Mouse (Mus musculus) left cerebral cortex, postnatal 14 days (tissue): ENCODE results near the gene Bpifb9a. TPM values are rescaled to one million over a fixed set of nuclear protein-coding genes. Genes with fewer than 3 reads are reported as not detected.
"Not testable (repeated sequence)": the region's sequence is repeated elsewhere in the genome, so short reads cannot be mapped to it uniquely, and the experiment has no call there.

Source experiments
- DNase-seq, 2 experiments: peaks; one replicate each; pipeline ENCODE4 v3.0.0; 2021 to 2022; ENCODE audit warnings: low spot score in 2 of 2, mixed read lengths in 1 of 2
- intact Hi-C: fragments of 180-260 bp; cut with DNase I; formaldehyde crosslinking; loops from one replicate; pipeline ENCODE4 v1.15.1; 2025
- long read RNA-seq, 2 experiments: library from polyadenylated mRNA; stranded (forward); transcript quantifications; one replicate each; pipeline ENCODE4 v2.0.0; 2021
- total RNA-seq, 2 experiments: library from RNA; stranded (reverse); gene quantifications; 2 replicates each; pipeline ENCODE4 v1.2.3; 2021

Gene Bpifb9a
- not detected for total RNA-seq
- long read RNA-seq, experiment 1: 0 reads
- long read RNA-seq, experiment 2: 0 reads

GRCm38 (mm10) chr2:154257554-154257953, at the start of gene Bpifb9a:
Gene Bpifb9a, plus strand, starts transcription at chr2:154257854.
- intact Hi-C loops, DNase-seq: not testable (repeated sequence)

- peak; percentile 44 to 45 for DNase-seq
- intact Hi-C loops: no loop called here
Measured at GRCm38 (mm10) chr2:154209112-154209511, 48.5 kb upstream of the Bpifb9a start.

GRCm38 (mm10) chr2:154211121-154211520, 46.5 kb upstream of the Bpifb9a start:
- intact Hi-C loops: loop anchor here (5.0 kb wide), 1 partner anchor 81 kb away; no protein-coding TSS in a partner anchor
- DNase-seq: no peak

DNA sequence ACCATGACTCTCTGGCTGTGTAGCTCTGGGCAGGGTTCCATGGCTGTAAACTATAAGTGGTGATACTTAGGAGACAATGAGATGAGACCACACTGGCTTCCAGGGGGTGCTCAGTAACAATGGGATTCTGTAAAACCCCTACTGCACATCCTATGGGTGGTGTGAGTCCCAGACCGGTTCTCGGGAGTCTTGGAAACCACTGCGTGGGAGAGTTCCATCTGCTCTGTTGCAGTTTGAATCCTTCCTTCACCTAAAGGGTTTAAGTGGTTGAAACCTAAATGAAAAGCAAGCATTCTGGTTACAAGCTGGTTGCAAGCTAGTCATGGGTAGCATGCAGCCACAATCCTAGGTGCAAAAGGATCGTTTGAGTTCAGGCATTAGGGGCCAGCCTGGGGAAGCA, 45.8 kb upstream of the Bpifb9a start:
- DNase-seq: peak; percentile 68 to 87
- intact Hi-C loops: loop anchor here (1.0 to 5.0 kb wide), 2 partner anchors 80 to 167 kb away; no protein-coding TSS in a partner anchor

GRCm38 (mm10) chr2:154215191-154215590, 42.5 kb upstream of the Bpifb9a start:
- peak in 1 of 2 experiments; percentile 67 for DNase-seq
- intact Hi-C loops: no loop called here

DNA sequence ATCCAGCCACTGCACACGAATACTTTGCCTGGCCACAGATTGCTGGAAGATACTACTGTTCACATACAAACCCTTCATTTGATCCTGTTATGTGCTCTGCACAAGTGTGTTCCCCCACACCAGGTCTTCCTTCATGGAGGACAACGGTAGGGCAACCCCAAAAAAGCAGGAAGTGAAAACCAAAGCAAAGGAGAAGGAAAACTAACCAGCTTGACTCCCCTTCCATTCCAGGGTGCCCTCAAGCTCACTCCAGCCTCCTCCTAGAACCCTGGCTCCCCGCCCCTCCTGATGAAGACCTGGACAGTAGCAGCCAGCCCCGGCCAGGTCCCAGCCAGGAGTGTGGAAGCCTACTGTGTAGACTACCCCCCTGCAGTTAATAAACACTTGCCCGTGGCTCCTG, 37.7 kb upstream of the Bpifb9a start:
- intact Hi-C loops: no loop called here
- DNase-seq: no peak

GRCm38 (mm10) chr2:154223265-154223916, 34.3 kb upstream of the Bpifb9a start, which contains the start of gene Bpifb5:
Gene Bpifb5, plus strand, starts transcription at chr2:154223742.
- peak; percentile 13 to 44 for DNase-seq
- intact Hi-C loops: no loop called here

DNA sequence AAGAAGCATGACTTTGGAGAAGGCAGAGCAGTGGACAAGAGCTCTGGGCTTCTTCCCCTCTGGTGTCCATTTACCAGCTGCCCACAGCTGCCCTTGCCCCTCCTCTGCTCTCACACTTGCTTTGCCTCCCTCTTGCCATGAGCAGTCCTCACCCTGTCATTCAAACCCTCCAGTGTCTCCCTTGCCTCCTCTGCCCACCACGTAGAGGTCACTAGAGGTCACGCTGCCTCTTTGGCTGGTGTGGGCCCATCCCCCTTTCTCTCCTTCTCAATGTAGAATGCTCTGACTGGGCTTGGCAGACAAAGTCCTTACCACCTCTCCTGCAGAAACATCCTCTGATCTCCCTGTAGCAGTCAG, 33.8 kb upstream of the Bpifb9a start:
- no peak for DNase-seq
- intact Hi-C loops: no loop called here

GRCm38 (mm10) chr2:154226991-154227390, 30.7 kb upstream of the Bpifb9a start:
- no peak for DNase-seq
- intact Hi-C loops: no loop called here

GRCm38 (mm10) chr2:154227830-154228229, 29.8 kb upstream of the Bpifb9a start:
- intact Hi-C loops: no loop called here
- no peak for DNase-seq

DNA sequence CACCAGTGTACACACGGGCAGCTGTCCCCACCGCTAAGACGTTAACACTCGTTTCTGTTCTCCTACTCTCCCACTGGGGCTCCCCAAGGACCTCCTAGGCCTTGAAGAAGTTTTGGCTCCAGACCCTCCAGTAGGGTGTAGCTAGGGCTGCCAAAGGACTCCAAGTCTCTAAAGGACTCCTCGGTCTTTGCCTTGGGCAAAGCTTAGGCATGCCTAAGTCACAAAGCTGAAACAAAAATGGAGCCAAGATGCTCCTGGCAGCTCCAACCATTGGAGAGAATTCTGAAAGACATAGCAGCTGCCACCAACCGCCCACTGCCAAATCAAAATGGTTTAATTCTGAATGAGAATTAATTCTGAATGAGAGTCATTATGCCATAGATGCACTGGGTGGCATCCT, 24.2 kb upstream of the Bpifb9a start:
- no peak for DNase-seq

DNA sequence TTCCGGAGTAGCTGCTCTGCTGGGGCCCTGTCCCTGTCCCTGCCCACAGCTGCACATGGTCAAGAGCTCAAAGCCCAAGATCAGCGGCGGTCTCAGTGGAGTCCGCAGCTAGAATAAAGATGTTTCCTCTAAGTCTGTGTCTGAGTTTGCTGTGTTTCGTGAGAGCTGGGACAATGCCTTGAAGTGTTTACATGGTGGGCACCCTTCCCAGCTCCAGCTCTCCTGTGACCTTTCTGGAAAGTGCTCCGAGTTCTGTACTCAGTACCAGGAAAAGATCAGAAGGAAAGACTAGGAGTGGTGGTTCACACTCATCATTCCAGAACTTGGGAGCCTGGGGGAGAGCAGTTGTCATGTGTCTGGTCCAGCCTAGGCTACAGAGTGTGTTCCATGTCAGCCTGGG, 16.9 kb upstream of the Bpifb9a start:
- intact Hi-C loops: no loop called here
- no peak for DNase-seq

More for the DNA sequence above, 24.2 kb upstream of the Bpifb9a start:
- intact Hi-C loops: no loop called here

- intact Hi-C loops, DNase-seq: not testable (repeated sequence)
Measured at GRCm38 (mm10) chr2:154242726-154243125, 14.9 kb upstream of the Bpifb9a start.

DNA sequence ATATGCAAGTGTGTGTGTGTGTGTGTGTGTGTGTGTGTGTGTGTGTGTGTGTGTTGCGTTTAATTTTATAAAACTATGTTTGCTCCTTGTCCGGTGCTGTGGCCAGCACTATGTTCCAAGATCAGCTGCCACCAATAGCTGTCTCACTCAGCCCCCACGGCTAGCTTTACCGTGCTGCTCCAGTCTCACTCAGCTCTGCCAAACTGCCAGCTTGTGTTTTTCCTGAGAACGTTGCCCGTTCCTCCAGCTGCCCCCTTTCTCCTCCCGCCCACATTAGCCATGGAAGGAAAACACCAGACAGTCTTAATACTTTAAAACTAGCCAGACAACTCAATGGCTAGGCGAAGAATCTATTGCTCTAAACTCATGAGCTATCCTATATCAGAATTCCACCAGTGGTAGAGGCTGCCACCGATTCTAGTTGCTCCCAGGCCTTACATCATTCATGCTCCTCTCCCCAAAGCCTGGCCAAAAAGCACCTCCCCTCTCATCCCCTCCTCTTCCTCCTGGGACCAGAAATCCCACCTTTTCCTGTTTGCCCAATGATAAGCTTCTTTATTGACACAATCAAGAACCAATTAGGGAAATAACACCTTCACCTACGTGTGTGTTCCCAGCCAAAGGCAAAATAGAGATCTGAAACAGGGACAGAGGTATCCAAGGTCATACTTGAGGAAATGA, 14.2 kb upstream of the Bpifb9a start:
- DNase-seq: peak; percentile 58 to 65
- intact Hi-C loops: no loop called here

- no peak for DNase-seq
- intact Hi-C loops: no loop called here
Measured at GRCm38 (mm10) chr2:154245322-154245721, 12.3 kb upstream of the Bpifb9a start.

- DNase-seq, intact Hi-C loops: not testable (repeated sequence)
Measured at GRCm38 (mm10) chr2:154255254-154255653, 2.4 kb upstream of the Bpifb9a start.

DNA sequence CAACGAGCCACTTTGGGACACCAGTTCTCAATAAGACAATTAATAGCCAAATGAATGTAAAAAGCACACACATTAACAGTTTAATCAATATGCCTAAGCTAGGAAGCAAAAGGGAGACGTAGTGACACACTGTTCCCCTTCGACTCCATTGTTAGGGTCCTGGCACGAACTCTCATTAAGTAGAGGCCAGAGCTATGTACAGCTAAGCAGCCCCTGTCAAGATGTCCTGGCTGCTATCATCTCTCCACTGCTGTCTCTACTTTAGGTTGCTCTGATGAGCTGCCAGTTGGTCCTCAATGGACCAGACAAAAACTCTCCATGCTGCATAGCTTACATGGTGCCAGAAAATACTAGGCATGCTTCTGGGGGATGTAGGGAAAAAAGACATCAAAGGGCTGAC, 1.9 kb upstream of the Bpifb9a start:
- intact Hi-C loops: no loop called here
- no peak for DNase-seq

- intact Hi-C loops: not testable (repeated sequence)
Measured at GRCm38 (mm10) chr2:154264397-154264796, 6.7 kb downstream of the Bpifb9a start.

GRCm38 (mm10) chr2:154291866-154292265, 34.2 kb downstream of the Bpifb9a start:
- DNase-seq: not testable (repeated sequence)
- intact Hi-C loops: loop anchor here (5.0 kb wide), 1 partner anchor 80 kb away; no protein-coding TSS in a partner anchor

More at GRCm38 (mm10) chr2:154264397-154264796, 6.7 kb downstream of the Bpifb9a start:
- DNase-seq: not testable (repeated sequence)

DNA sequence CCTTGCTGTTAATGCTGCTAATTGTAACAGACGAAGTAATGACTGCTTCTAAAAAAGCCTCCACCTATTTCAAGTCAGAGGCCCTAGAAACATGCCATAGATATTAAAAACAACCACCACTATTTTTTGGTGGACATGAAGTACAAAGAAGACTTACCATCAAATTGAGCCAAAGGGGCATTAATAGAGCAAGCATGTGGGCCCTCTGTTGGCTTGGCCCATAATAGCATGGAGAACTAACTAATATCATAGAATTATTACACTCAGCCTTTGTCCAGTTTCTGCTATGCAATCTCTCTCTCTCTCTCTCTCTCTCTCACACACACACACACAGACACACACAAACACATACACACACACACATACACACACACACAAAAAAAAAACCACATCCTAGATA, 35.2 kb downstream of the Bpifb9a start:
- DNase-seq: no peak
- intact Hi-C loops: loop anchor here (5.0 kb wide), 1 partner anchor 81 kb away; no protein-coding TSS in a partner anchor
